Mouse (Mus musculus) gastrocnemius, adult 8-10 months (tissue): Measurements from ENCODE around the gene Eya4. TPM values are rescaled to one million over a fixed set of nuclear protein-coding genes. Genes with fewer than 3 reads are reported as not detected.

Source experiments
- DNase-seq, 2 experiments: peaks; one replicate each; pipeline ENCODE4 v3.0.0; 2022; ENCODE audit warnings: low spot score in 2 of 2
- total RNA-seq, 4 experiments: library from RNA; stranded (reverse); gene quantifications; 2 replicates each; pipeline ENCODE4 v1.2.4; 2022

The Eya4 gene
- total RNA-seq, 4 experiments from 2014 or later = 33.3 to 42.2 (median 39.5) TPM

- DNase-seq = no peak
Observed at GRCm38 (mm10) chr10:23073431-23073830, 277.2 kb downstream of the Eya4 start.

GRCm38 (mm10) chr10:23063637-23064036, 286.9 kb downstream of the Eya4 start:
- no peak for DNase-seq

- DNase-seq = no peak
Observed at GRCm38 (mm10) chr10:23062719-23063118, 287.9 kb downstream of the Eya4 start.

- DNase-seq = no peak
Observed at GRCm38 (mm10) chr10:23060694-23061060, 289.9 kb downstream of the Eya4 start.

DNA sequence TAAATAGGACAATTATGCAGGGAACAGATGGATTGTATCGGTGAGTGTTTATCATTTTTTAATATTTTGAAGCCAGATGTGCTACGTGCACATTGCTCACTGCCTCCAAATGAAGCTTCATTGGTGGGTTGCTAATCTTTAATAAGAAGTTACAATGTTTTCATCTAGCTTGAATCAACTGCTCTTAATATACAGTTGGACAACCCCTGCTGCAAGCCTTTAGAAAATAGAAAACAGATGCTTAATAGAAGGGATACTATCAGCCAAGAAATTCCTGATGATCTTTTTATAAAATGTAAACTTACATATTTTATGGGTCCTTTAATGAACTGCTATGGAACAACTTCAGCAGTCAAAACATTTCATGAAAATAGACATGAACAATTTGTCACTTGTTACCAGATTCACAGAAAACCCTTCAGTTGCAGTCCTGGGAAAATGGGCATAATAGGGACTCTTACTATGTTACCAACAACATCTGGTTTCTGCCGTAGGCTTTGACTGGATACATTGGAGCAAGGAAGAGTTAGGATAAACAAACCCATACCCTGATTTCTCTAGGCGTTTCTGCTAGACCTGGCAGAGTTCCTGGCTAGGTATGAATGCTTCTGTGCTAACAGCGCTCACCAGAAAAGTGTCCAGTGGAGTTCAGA, 290.4 kb downstream of the Eya4 start:
- no peak for DNase-seq

DNA sequence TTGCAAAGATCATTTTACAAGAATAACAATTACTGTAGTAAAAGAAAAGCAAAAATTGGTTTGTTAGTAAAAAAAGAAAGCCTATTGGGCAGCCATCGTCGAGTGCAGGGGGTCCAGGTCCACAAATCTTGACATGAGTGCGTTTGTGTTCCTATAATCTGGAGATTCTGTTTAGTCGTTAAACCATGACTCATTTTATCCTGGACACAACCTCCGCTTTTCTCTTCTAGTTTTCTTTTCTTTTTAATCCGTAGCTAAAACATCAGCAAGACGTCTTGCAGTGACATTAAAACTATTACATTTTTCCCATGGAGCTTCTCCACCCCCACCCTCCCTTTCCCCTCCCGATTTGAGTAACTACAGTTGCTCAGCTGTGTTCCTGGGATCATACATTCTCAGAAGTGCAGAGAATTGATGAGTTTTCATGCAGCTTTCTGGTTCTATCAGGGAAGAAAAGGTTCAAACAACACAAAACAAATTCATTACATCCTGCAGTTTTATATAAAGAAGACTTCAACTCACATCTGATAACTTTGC, 297.1 kb downstream of the Eya4 start:
- DNase-seq = no peak
